Mouse (Mus musculus): ENCODE results near the gene Myo16. TPM values are rescaled to one million over a fixed set of nuclear protein-coding genes. Genes with fewer than 3 reads are reported as not detected.

Myo16 gene
- polyA plus RNA-seq, 1 experiment = 0.08 TPM

DNA sequence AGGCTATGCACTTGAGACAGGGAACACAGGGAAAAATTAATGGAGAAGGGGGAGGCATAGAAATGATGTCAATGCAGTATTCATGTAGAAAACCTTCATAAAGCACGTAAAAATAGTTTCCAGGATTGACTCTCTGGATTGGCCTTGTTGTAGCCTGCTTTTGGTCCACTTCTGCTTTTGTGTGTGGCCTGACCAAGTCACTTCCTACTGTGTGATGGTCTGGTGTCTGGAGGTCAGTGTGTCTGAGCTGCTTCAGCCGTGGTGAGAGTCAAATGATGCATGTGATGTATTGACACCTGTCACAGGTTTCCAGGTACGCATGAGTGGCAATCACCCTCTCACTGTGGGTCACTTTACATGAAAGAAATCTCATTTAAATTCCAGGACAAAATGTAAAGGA is 16.2 kb downstream of the Myo16 start:
- TF ChIP-seq CTCF (conservative IDR thresholded peaks at IDR 0.05; ENCODE audit: insufficient read depth, insufficient read length, low read depth, low read length) (no peak), POLR2A (IDR thresholded peaks at IDR 0.05; ENCODE audit: low read depth, low read length) (no peak)
- DNase-seq = no peak
- no peak overlapping the region for H3K4me3 ChIP-seq (ENCODE audit: insufficient read depth, low read depth, low read length)
- H3K36me3 ChIP-seq (ENCODE audit: control insufficient read depth, insufficient read depth, low read length) = no peaks in the 10 kb centered on the region
- H3K27me3 ChIP-seq (replicated peaks; ENCODE audit: control insufficient read depth, insufficient read depth, low read length) = no peaks in the 10 kb centered on the region; the same call in 1 of the 2 replicates
- no peaks in the 10 kb centered on the region for H3K4me1 ChIP-seq (ENCODE audit: control insufficient read depth, insufficient read depth, low read length)
- no peak overlapping the region for H3K27ac ChIP-seq (ENCODE audit: insufficient read depth, low read depth, low read length)
- 61% methylated on average over 3 of the region's 3 CpGs for WGBS

DNA sequence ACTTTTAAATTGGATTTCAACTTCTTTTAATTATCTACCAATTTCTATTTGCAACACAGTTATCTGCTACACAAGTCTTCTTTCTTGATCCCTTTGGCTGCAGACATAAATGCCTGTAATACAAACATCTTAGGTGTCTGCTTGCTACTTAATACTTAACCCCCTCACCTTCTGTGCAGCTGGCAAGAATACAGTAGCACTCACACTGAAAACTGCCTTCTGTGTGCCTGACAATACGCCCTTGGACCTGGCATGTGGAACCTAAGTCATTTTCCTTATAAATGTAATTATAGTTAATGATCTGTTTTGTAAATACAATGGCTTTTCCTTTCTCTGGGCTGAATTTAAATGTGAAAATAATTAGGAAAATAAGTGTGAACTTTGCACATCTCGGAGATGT is 17.6 kb downstream of the Myo16 start:
- TF ChIP-seq CTCF (conservative IDR thresholded peaks at IDR 0.05; ENCODE audit: insufficient read depth, insufficient read length, low read depth, low read length) (no peak), POLR2A (IDR thresholded peaks at IDR 0.05; ENCODE audit: low read depth, low read length) (no peak)
- WGBS = 52% methylated on average over 2 of the region's 2 CpGs
- no peak for DNase-seq
- Histone ChIP-seq H3K27ac (ENCODE audit: insufficient read depth, low read depth, low read length) (no peak overlapping the region), H3K27me3 (replicated peaks; ENCODE audit: control insufficient read depth, insufficient read depth, low read length) (no peaks in the 10 kb centered on the region), H3K4me1 (ENCODE audit: control insufficient read depth, insufficient read depth, low read length) (no peaks in the 10 kb centered on the region), H3K36me3 (ENCODE audit: control insufficient read depth, insufficient read depth, low read length) (no peaks in the 10 kb centered on the region), H3K4me3 (ENCODE audit: insufficient read depth, low read depth, low read length) (no peak overlapping the region)

DNA sequence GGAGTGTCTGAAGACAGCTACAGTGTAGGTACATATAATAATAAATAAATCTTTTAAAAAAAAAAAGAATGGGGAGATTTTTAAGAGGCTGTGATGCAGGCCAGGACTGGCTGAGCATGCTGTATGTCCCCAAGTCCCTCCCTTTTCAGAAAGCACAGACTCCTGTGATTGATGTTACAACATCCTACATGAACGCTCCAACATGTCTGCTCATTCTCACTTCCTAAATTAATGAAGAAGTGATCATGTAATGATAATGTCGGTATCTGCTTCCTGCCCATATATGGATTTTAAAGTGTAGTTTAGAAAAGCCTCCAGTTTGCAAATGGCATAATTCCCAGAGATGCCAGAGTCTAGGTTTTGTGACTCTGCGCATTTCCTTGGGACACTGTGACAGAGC is 18.6 kb downstream of the Myo16 start:
- H3K4me3 ChIP-seq (ENCODE audit: insufficient read depth, low read depth, low read length) = no peak overlapping the region
- no peaks in the 10 kb centered on the region for H3K27me3 ChIP-seq (replicated peaks; ENCODE audit: control insufficient read depth, insufficient read depth, low read length)
- H3K36me3 ChIP-seq (ENCODE audit: control insufficient read depth, insufficient read depth, low read length) = no peaks in the 10 kb centered on the region
- DNase-seq = no peak
- WGBS = 90% methylated on average over 3 of the region's 3 CpGs
- TF ChIP-seq POLR2A (IDR thresholded peaks at IDR 0.05; ENCODE audit: low read depth, low read length) (no peak), CTCF (conservative IDR thresholded peaks at IDR 0.05; ENCODE audit: insufficient read depth, insufficient read length, low read depth, low read length) (no peak)
- no peaks in the 10 kb centered on the region for H3K4me1 ChIP-seq (ENCODE audit: control insufficient read depth, insufficient read depth, low read length)
- H3K27ac ChIP-seq (ENCODE audit: insufficient read depth, low read depth, low read length) = no peak overlapping the region

DNA sequence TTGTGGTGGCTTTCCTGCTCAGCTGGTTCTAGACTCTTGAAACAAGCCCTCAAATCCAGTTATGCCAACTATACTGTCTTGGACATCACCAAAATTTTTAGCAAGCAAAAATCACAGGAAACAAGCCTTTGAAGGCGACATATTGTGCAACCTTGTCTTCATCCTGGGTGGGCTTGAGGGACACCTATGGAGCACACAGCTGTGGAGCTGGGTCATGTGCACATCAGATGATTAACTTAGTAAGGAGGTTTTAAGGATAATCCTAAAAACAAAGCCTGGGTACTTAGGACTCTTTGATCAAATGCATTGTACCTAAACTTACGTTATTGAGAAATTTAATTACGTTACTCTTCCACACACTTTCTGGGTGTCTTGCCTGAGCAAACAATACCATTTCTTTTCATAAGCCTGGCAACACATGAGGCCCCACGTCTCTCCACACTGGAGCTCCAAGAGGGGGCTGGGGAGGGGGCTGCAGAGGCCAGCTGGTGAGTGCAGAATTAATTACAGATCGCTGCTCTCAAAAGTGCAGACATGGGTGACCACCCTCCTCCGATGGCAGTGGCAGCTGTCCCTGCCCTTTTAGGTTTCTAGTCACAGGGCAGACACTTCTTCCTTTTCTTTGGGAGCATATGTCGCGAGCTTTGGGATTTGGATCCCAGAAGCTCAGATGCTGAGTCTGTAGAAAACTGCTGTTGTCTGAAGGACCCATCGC is 19.5 kb downstream of the Myo16 start:
- Histone ChIP-seq H3K36me3 (ENCODE audit: control insufficient read depth, insufficient read depth, low read length) (no peaks in the 10 kb centered on the region), H3K4me1 (ENCODE audit: control insufficient read depth, insufficient read depth, low read length) (no peaks in the 10 kb centered on the region), H3K27ac (ENCODE audit: insufficient read depth, low read depth, low read length) (no peak overlapping the region), H3K4me3 (ENCODE audit: insufficient read depth, low read depth, low read length) (no peak overlapping the region), H3K27me3 (replicated peaks; ENCODE audit: control insufficient read depth, insufficient read depth, low read length) (no peaks in the 10 kb centered on the region)
- TF ChIP-seq POLR2A (IDR thresholded peaks at IDR 0.05; ENCODE audit: low read depth, low read length) (no peak), CTCF (conservative IDR thresholded peaks at IDR 0.05; ENCODE audit: insufficient read depth, insufficient read length, low read depth, low read length) (no peak)
- no peak for DNase-seq
- WGBS = 52% methylated on average over 9 of the region's 9 CpGs

DNA sequence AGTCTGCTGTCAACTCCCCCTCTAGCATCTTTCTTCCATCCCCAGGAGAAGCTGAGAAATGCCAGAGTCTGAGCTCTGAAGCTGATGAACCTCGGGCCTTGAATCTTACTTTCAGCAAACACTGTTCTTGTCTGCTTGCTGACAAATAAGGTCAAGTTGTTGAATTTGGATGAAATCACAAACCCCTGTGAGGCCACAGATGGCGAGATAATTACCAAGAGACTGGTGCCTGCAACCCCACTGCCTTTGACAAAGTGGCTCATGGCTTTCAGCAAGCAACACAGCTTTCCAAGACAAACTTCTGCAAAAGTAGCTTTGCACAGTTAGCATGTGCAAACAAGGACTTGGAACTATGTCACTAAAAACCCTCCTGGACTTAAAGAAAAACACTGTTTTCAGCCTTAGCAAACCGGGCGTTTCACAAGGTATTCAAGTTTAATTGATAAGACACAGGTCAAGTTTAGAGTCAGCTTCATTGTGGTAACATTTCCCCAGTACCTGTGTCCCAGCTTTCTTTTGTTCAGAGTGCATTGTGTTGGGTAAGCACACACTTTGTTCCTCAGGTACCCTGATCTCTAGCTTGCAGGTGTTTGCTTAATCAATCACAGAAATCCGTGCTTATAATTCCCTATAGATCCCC is 20.6 kb downstream of the Myo16 start:
- 65% methylated on average over 5 of the region's 5 CpGs for WGBS
- Histone ChIP-seq H3K27ac (ENCODE audit: insufficient read depth, low read depth, low read length) (no peak overlapping the region), H3K36me3 (ENCODE audit: control insufficient read depth, insufficient read depth, low read length) (no peaks in the 10 kb centered on the region), H3K4me1 (ENCODE audit: control insufficient read depth, insufficient read depth, low read length) (no peaks in the 10 kb centered on the region), H3K27me3 (replicated peaks; ENCODE audit: control insufficient read depth, insufficient read depth, low read length) (no peaks in the 10 kb centered on the region), H3K4me3 (ENCODE audit: insufficient read depth, low read depth, low read length) (no peak overlapping the region)
- no peak for TF ChIP-seq CTCF (conservative IDR thresholded peaks at IDR 0.05; ENCODE audit: insufficient read depth, insufficient read length, low read depth, low read length)
- no peak for DNase-seq

- H3K4me3 ChIP-seq (ENCODE audit: insufficient read depth, low read depth, low read length) = no peak overlapping the region
- H3K4me1 ChIP-seq (ENCODE audit: control insufficient read depth, insufficient read depth, low read length) = no peaks in the 10 kb centered on the region
- no peak overlapping the region for H3K27ac ChIP-seq (ENCODE audit: insufficient read depth, low read depth, low read length)
- no peaks in the 10 kb centered on the region for H3K27me3 ChIP-seq (replicated peaks; ENCODE audit: control insufficient read depth, insufficient read depth, low read length)
- 84% methylated on average over 7 of the region's 7 CpGs for WGBS
- no peaks in the 10 kb centered on the region for H3K36me3 ChIP-seq (ENCODE audit: control insufficient read depth, insufficient read depth, low read length)
- DNase-seq = no peak
- no peak for TF ChIP-seq CTCF (conservative IDR thresholded peaks at IDR 0.05; ENCODE audit: insufficient read depth, insufficient read length, low read depth, low read length)
- no peak for TF ChIP-seq POLR2A (IDR thresholded peaks at IDR 0.05; ENCODE audit: low read depth, low read length)
These were observed 21.4 kb downstream of the Myo16 start for GRCm38 (mm10) chr8:10174841-10175680.

DNA sequence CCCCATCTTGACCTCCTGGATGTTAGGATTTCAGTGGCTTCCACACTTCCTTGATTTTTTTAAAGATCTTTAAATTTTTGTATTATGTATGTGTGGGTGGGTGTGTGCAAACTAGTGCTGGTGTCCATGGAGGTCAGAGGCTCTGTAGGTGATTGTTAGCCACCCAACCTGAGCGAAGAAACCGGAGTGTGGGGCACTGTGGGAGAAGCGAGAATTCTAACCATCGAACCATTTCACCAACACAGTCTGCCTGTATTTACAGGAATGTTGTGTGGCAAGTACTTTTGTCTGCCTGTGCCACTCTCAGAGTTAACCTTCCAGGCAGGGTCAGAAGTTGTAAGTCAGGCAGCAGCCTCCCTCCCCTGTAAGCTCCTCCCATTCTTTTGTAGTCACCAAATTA is 22.3 kb downstream of the Myo16 start:
- H3K4me1 ChIP-seq (ENCODE audit: control insufficient read depth, insufficient read depth, low read length) = no peaks in the 10 kb centered on the region
- no peak for TF ChIP-seq CTCF (conservative IDR thresholded peaks at IDR 0.05; ENCODE audit: insufficient read depth, insufficient read length, low read depth, low read length)
- no peak for TF ChIP-seq POLR2A (IDR thresholded peaks at IDR 0.05; ENCODE audit: low read depth, low read length)
- no peaks in the 10 kb centered on the region for H3K36me3 ChIP-seq (ENCODE audit: control insufficient read depth, insufficient read depth, low read length)
- no peaks in the 10 kb centered on the region for H3K27me3 ChIP-seq (replicated peaks; ENCODE audit: control insufficient read depth, insufficient read depth, low read length)
- DNase-seq = no peak
- H3K4me3 ChIP-seq (ENCODE audit: insufficient read depth, low read depth, low read length) = no peak overlapping the region
- 80% methylated on average over 4 of the region's 4 CpGs for WGBS
- no peak overlapping the region for H3K27ac ChIP-seq (ENCODE audit: insufficient read depth, low read depth, low read length)

Measured in kidney, adult 2 months (tissue).